Mouse (Mus musculus) hindbrain, embryonic 12.5 days (tissue): ENCODE measurements around the gene Trim27. TPM values are rescaled to one million over a fixed set of nuclear protein-coding genes. Genes with fewer than 3 reads are reported as not detected.

Experiments used
- ATAC-seq: fragments of 200-750 bp; cut with Nextera tagmentation; 2 replicates; pipeline ENCODE4 v1.8.0; 2017; ENCODE audit warnings: moderate TSS enrichment; ENCODE audit not compliant: low FRiP score
- H3K27ac ChIP-seq: fragments of 300-500 bp; sonication (generic); 2 replicates; pipeline ENCODE4 v1.5.1; 2016; ENCODE audit warnings: mild to moderate bottlenecking
- H3K27me3 ChIP-seq: fragments of 300-500 bp; sonication (generic); 2 replicates; pipeline ENCODE4 v1.6.1; 2016; ENCODE audit warnings: mild to moderate bottlenecking
- H3K36me3 ChIP-seq: fragments of 300-500 bp; sonication (generic); 2 replicates; pipeline ENCODE4 v1.6.1; 2016; ENCODE audit warnings: mild to moderate bottlenecking
- H3K4me1 ChIP-seq: fragments of 300-500 bp; sonication (generic); 2 replicates; pipeline ENCODE4 v1.6.1; 2016
- H3K4me2 ChIP-seq: fragments of 300-500 bp; sonication (generic); replicated peaks from 2 replicates; pipeline ENCODE4 v1.6.1; 2016; ENCODE audit warnings: mild to moderate bottlenecking
- H3K4me3 ChIP-seq: fragments of 300-500 bp; sonication (generic); 2 replicates; pipeline ENCODE4 v1.5.1; 2016; ENCODE audit warnings: mild to moderate bottlenecking
- H3K9ac ChIP-seq: fragments of 300-500 bp; sonication (generic); 2 replicates; pipeline ENCODE4 v1.6.1; 2016; ENCODE audit warnings: mild to moderate bottlenecking, moderate library complexity
- H3K9me3 ChIP-seq: fragments of 300-500 bp; sonication (generic); replicated peaks from 2 replicates; pipeline ENCODE4 v1.6.1; 2016; ENCODE audit warnings: mild to moderate bottlenecking
- WGBS: fragments of 180-500 bp; shearing (Covaris S2); methylation state at CpG from one replicate; pipeline ENCODE4 v1.1.7; 2016; 5-methylcytosine and 5-hydroxymethylcytosine counted together
- polyA plus RNA-seq: library from polyadenylated mRNA; unstranded; fragments of >200 nt; fragmentation: Nextera tagmentation; extraction: Ambion mirVana; gene quantifications from 2 replicates; pipeline ENCODE4 v1.2.1, GENCODE M21; 2016

Trim27 gene
- polyA plus RNA-seq, 1 experiment from 2014 or later, result 130 TPM

- H3K9ac ChIP-seq, result no peak overlapping the region
- whole genome bisulfite sequencing, result 83% methylated on average over 2 of the region's 2 CpGs
Observed at GRCm38 (mm10) chr13:21198313-21198712, 19.1 kb downstream of the Trim27 start.

GRCm38 (mm10) chr13:21199046-21200028 lies 20.1 kb downstream of the Trim27 start:
- Histone ChIP-seq H3K4me3 (peak overlapping the region; percentile 62), H3K4me2 (peak overlapping the region; percentile 50), H3K9ac (peak overlapping the region; percentile 32; the same call in 1 of the 2 replicates), H3K4me1 (no peaks in the 10 kb centered on the region), H3K36me3 (peaks cover 15% of the 10 kb centered on the region), H3K27ac (peak overlapping the region; percentile 40; the same call in 1 of the 2 replicates), H3K27me3 (no peaks in the 10 kb centered on the region), H3K9me3 (peaks cover 7% of the 10 kb centered on the region; the same call in 1 of the 2 replicates)
- ATAC-seq, result peak; percentile 74
- 8% methylated on average over 17 of the region's 17 CpGs for WGBS

More at GRCm38 (mm10) chr13:21198313-21198712, 19.1 kb downstream of the Trim27 start:
- Histone ChIP-seq H3K4me2 (no peak overlapping the region), H3K27me3 (no peaks in the 10 kb centered on the region), H3K4me1 (no peaks in the 10 kb centered on the region), H3K4me3 (no peak overlapping the region), H3K27ac (no peak overlapping the region), H3K36me3 (peaks cover 18% of the 10 kb centered on the region), H3K9me3 (0 out of 2 replicates have a peak, but pooled peaks cover 1% of the 10 kb centered on the region)
- no peak for ATAC-seq

- peak; percentile 96 for ATAC-seq
- H3K36me3 ChIP-seq, result peaks cover 9% of the 10 kb centered on the region; the same call in 1 of the 2 replicates
- peak overlapping the region; percentile 62 for H3K4me3 ChIP-seq
- H3K9ac ChIP-seq, result peak overlapping the region; percentile 62
- peak overlapping the region; percentile 52 for H3K27ac ChIP-seq
- peak overlapping the region; percentile 50 for H3K4me2 ChIP-seq
- H3K9me3 ChIP-seq, result peaks cover 7% of the 10 kb centered on the region; the same call in 1 of the 2 replicates
- no peaks in the 10 kb centered on the region for H3K4me1 ChIP-seq
- WGBS, result 5% methylated on average over 48 of the region's 48 CpGs
- H3K27me3 ChIP-seq, result no peaks in the 10 kb centered on the region
Observed at GRCm38 (mm10) chr13:21200043-21200999, 21.1 kb downstream of the Trim27 start.

GRCm38 (mm10) chr13:21215275-21215983 lies 36.2 kb downstream of the Trim27 start:
- Histone ChIP-seq H3K4me3 (peak overlapping the region; percentile 30), H3K27ac (no peak overlapping the region), H3K9me3 (peaks cover 11% of the 10 kb centered on the region), H3K27me3 (0 out of 2 replicates have a peak, but pooled peaks cover 6% of the 10 kb centered on the region), H3K9ac (no peak overlapping the region), H3K4me1 (no peaks in the 10 kb centered on the region; the same call in 1 of the 2 replicates), H3K4me2 (peak overlapping the region; percentile 52), H3K36me3 (no peaks in the 10 kb centered on the region)
- WGBS, result 1% methylated on average over 20 of the region's 20 CpGs
- ATAC-seq, result peak; percentile 74; the same call in 1 of the 2 replicates

- Histone ChIP-seq H3K9me3 (peaks cover 1% of the 10 kb centered on the region; the same call in 1 of the 2 replicates), H3K27me3 (0 out of 2 replicates have a peak, but pooled peaks cover 6% of the 10 kb centered on the region), H3K36me3 (no peaks in the 10 kb centered on the region), H3K4me2 (no peak overlapping the region), H3K4me1 (no peaks in the 10 kb centered on the region; the same call in 1 of the 2 replicates), H3K4me3 (no peak overlapping the region), H3K9ac (no peak overlapping the region), H3K27ac (no peak overlapping the region)
- ATAC-seq, result no peak
- WGBS, result 54% methylated on average over 1 of the region's 1 CpGs
Observed at GRCm38 (mm10) chr13:21216781-21217180, 37.5 kb downstream of the Trim27 start.

GRCm38 (mm10) chr13:21221656-21222462 lies 42.6 kb downstream of the Trim27 start:
- Histone ChIP-seq H3K27me3 (0 out of 2 replicates have a peak, but pooled peaks cover 6% of the 10 kb centered on the region), H3K9me3 (no peaks in the 10 kb centered on the region), H3K36me3 (no peaks in the 10 kb centered on the region), H3K27ac (peak overlapping the region; percentile 84), H3K9ac (peak overlapping the region; percentile 75), H3K4me2 (peak overlapping the region; percentile 60), H3K4me1 (no peaks in the 10 kb centered on the region), H3K4me3 (peak overlapping the region; percentile 58)
- 2% methylated on average over 20 of the region's 20 CpGs for WGBS
- ATAC-seq, result peak; percentile 96

GRCm38 (mm10) chr13:21222463-21223022 lies 43.3 kb downstream of the Trim27 start:
- H3K4me2 ChIP-seq, result peak overlapping the region; percentile 60
- under 1% methylated on average over 20 of the region's 20 CpGs for WGBS

GRCm38 (mm10) chr13:21223242-21223655 lies 44.0 kb downstream of the Trim27 start:
- 2% methylated on average over 10 of the region's 10 CpGs for WGBS

More at GRCm38 (mm10) chr13:21222463-21223022, 43.3 kb downstream of the Trim27 start:
- Histone ChIP-seq H3K9me3 (no peaks in the 10 kb centered on the region), H3K27ac (peak overlapping the region; percentile 84), H3K27me3 (0 out of 2 replicates have a peak, but pooled peaks cover 6% of the 10 kb centered on the region), H3K36me3 (no peaks in the 10 kb centered on the region), H3K9ac (peak overlapping the region; percentile 75), H3K4me1 (no peaks in the 10 kb centered on the region), H3K4me3 (peak overlapping the region; percentile 58)
- peak; percentile 92 for ATAC-seq

GRCm38 (mm10) chr13:21224376-21224775 lies 45.1 kb downstream of the Trim27 start:
- H3K36me3 ChIP-seq, result no peaks in the 10 kb centered on the region
- no peak overlapping the region for H3K27ac ChIP-seq
- no peak overlapping the region for H3K9ac ChIP-seq
- no peaks in the 10 kb centered on the region for H3K9me3 ChIP-seq
- 0 out of 2 replicates have a peak, but pooled peaks cover 4% of the 10 kb centered on the region for H3K27me3 ChIP-seq
- no peaks in the 10 kb centered on the region for H3K4me1 ChIP-seq
- no peak for ATAC-seq
- H3K4me2 ChIP-seq, result no peak overlapping the region
- 87% methylated on average over 1 of the region's 1 CpGs for WGBS
- H3K4me3 ChIP-seq, result no peak overlapping the region

More at GRCm38 (mm10) chr13:21223242-21223655, 44.0 kb downstream of the Trim27 start:
- no peak for ATAC-seq
- Histone ChIP-seq H3K9ac (no peak overlapping the region), H3K27me3 (0 out of 2 replicates have a peak, but pooled peaks cover 6% of the 10 kb centered on the region), H3K9me3 (no peaks in the 10 kb centered on the region), H3K36me3 (no peaks in the 10 kb centered on the region), H3K4me1 (no peaks in the 10 kb centered on the region), H3K27ac (no peak overlapping the region), H3K4me2 (peak overlapping the region; percentile 60), H3K4me3 (peak overlapping the region; percentile 58)

- Histone ChIP-seq H3K4me2 (no peak overlapping the region), H3K27ac (no peak overlapping the region), H3K36me3 (no peaks in the 10 kb centered on the region), H3K4me3 (no peak overlapping the region), H3K27me3 (no peaks in the 10 kb centered on the region), H3K9me3 (no peaks in the 10 kb centered on the region), H3K9ac (no peak overlapping the region), H3K4me1 (no peaks in the 10 kb centered on the region)
- no peak for ATAC-seq
- 70% methylated on average over 6 of the region's 6 CpGs for WGBS
Observed at GRCm38 (mm10) chr13:21225206-21225605, 46.0 kb downstream of the Trim27 start.
